In genomic region chr2:44397735-44398337, GRCm38 (mm10) we compare ENCODE assay signal across 18 mouse cellular contexts.
DNase-seq lines count a peak whose midpoint lies in the region; ATAC-seq lines count a peak whose summit lies in the region.
"Had no signal": no experiment of that assay in that cellular context is flagged by ENCODE, and none has a peak within 500 bp of the region (broad histone marks: within the 10 kb centered on the region; RNA-seq: fewer than 3 reads in every experiment).

No protein-coding gene starts in this region.

- no peak overlapping the region for H3K4me3 ChIP-seq in hindbrain, embryonic 12.5 days
- no peak overlapping the region for H3K4me3 ChIP-seq in hindbrain, embryonic 13.5 days
- no peak overlapping the region for H3K4me3 ChIP-seq in neural tube, embryonic 12.5 days
- H3K4me3 ChIP-seq: embryonic facial prominence, embryonic 13.5 days; heart, embryonic 12.5 days; liver, embryonic 15.5 days; neural tube, embryonic 13.5 days had no signal

- H3K4me1 ChIP-seq in hindbrain, embryonic 12.5 days = peaks cover 6% of the 10 kb centered on the region
- 0 out of 2 replicates have a peak, but pooled peaks cover 3% of the 10 kb centered on the region for H3K4me1 ChIP-seq in hindbrain, embryonic 13.5 days (replicated peaks)
- peaks cover 7% of the 10 kb centered on the region; the same call in 1 of the 2 replicates for H3K4me1 ChIP-seq in neural tube, embryonic 12.5 days
- H3K4me1 ChIP-seq: heart, embryonic 12.5 days; liver, embryonic 15.5 days had no signal

- ATAC-seq in hindbrain, embryonic 12.5 days (ENCODE audit: low FRiP score) = peak; percentile 61
- ATAC-seq in hindbrain, embryonic 13.5 days (ENCODE audit: low FRiP score) = no peak
- ATAC-seq in neural tube, embryonic 12.5 days (ENCODE audit: low FRiP score, low read depth) = peak; percentile 56; the same call in 1 of the 2 replicates

- no peak overlapping the region for H3K4me2 ChIP-seq in hindbrain, embryonic 12.5 days (replicated peaks)
- H3K4me2 ChIP-seq in hindbrain, embryonic 13.5 days = no peak overlapping the region
- H3K4me2 ChIP-seq in neural tube, embryonic 12.5 days (replicated peaks) = no peak overlapping the region
- H3K4me2 ChIP-seq: embryonic facial prominence, embryonic 13.5 days; heart, embryonic 12.5 days; liver, embryonic 15.5 days; neural tube, embryonic 13.5 days had no signal

- no peaks in the 10 kb centered on the region for H3K27me3 ChIP-seq in hindbrain, embryonic 12.5 days
- no peaks in the 10 kb centered on the region for H3K27me3 ChIP-seq in hindbrain, embryonic 13.5 days
- H3K27me3 ChIP-seq in neural tube, embryonic 12.5 days (replicated peaks) = no peaks in the 10 kb centered on the region
- H3K27me3 ChIP-seq: heart, embryonic 12.5 days; liver, embryonic 15.5 days; neural tube, embryonic 13.5 days had no signal

- 68% methylated on average over 4 of the region's 4 CpGs for WGBS in hindbrain, embryonic 12.5 days
- WGBS in hindbrain, embryonic 13.5 days = 55% methylated on average over 4 of the region's 4 CpGs
- WGBS in neural tube, embryonic 12.5 days = 59% methylated on average over 4 of the region's 4 CpGs

- H3K36me3 ChIP-seq in hindbrain, embryonic 12.5 days = no peaks in the 10 kb centered on the region
- H3K36me3 ChIP-seq in hindbrain, embryonic 13.5 days = no peaks in the 10 kb centered on the region
- H3K36me3 ChIP-seq in neural tube, embryonic 12.5 days = no peaks in the 10 kb centered on the region
- H3K36me3 ChIP-seq: embryonic facial prominence, embryonic 13.5 days; heart, embryonic 12.5 days; liver, embryonic 15.5 days; neural tube, embryonic 13.5 days had no signal

- DNase-seq in cerebellum, postnatal 10 days = peak; percentile 51 to 53
- no peak for DNase-seq in cerebellum, adult 18-20 months
- no peak for DNase-seq in neural tube, embryonic 10.5 days (ENCODE audit: extremely low spot score, low spot score)
- no peak for DNase-seq in spleen, postnatal 10 days (ENCODE audit: low spot score in 2 of 2)
- no peak for DNase-seq in B cell, adult 2 months
- DNase-seq: cerebellum, postnatal 25 days; kidney, postnatal 14 days; layer of hippocampus, adult 9-11 months; lung, postnatal 14 days; right cerebral cortex, postnatal 14 days had no signal

- no peak overlapping the region for H3K9ac ChIP-seq in hindbrain, embryonic 12.5 days
- H3K9ac ChIP-seq in hindbrain, embryonic 13.5 days = no peak overlapping the region
- H3K9ac ChIP-seq in neural tube, embryonic 12.5 days = no peak overlapping the region
- H3K9ac ChIP-seq: embryonic facial prominence, embryonic 13.5 days; heart, embryonic 12.5 days; liver, embryonic 15.5 days; neural tube, embryonic 13.5 days had no signal

- H3K27ac ChIP-seq in hindbrain, embryonic 12.5 days = no peak overlapping the region
- H3K27ac ChIP-seq in hindbrain, embryonic 13.5 days = no peak overlapping the region
- H3K27ac ChIP-seq in neural tube, embryonic 12.5 days = no peak overlapping the region
- H3K27ac ChIP-seq: embryonic facial prominence, embryonic 13.5 days; liver, embryonic 15.5 days; neural tube, embryonic 13.5 days; stomach, postnatal 0 days had no signal

- no peaks in the 10 kb centered on the region for H3K9me3 ChIP-seq in hindbrain, embryonic 12.5 days (replicated peaks)
- no peaks in the 10 kb centered on the region for H3K9me3 ChIP-seq in hindbrain, embryonic 13.5 days
- no peaks in the 10 kb centered on the region for H3K9me3 ChIP-seq in neural tube, embryonic 12.5 days
- H3K9me3 ChIP-seq: embryonic facial prominence, embryonic 13.5 days; heart, embryonic 12.5 days; liver, embryonic 15.5 days; neural tube, embryonic 13.5 days had no signal

Comparison
In these comparisons a context has a peak if more than half of its experiments do, and no peak if none do; other contexts are left out.
1. DNase-seq: peak in cerebellum, postnatal 10 days (2 of 2); none in cerebellum, adult 18-20 months (0 of 2), neural tube, embryonic 10.5 days (single experiment), spleen, postnatal 10 days (0 of 2) and B cell, adult 2 months (0 of 2).